Mouse (Mus musculus) right cerebral cortex, postnatal 10 days (tissue): ENCODE measurements around the gene Klhl29.

ENCODE experiments used
- DNase-seq, 2 experiments: peaks; one replicate each; pipeline ENCODE4 v3.0.0; 2021; ENCODE audit warnings: low spot score in 2 of 2

The Klhl29 gene

DNA sequence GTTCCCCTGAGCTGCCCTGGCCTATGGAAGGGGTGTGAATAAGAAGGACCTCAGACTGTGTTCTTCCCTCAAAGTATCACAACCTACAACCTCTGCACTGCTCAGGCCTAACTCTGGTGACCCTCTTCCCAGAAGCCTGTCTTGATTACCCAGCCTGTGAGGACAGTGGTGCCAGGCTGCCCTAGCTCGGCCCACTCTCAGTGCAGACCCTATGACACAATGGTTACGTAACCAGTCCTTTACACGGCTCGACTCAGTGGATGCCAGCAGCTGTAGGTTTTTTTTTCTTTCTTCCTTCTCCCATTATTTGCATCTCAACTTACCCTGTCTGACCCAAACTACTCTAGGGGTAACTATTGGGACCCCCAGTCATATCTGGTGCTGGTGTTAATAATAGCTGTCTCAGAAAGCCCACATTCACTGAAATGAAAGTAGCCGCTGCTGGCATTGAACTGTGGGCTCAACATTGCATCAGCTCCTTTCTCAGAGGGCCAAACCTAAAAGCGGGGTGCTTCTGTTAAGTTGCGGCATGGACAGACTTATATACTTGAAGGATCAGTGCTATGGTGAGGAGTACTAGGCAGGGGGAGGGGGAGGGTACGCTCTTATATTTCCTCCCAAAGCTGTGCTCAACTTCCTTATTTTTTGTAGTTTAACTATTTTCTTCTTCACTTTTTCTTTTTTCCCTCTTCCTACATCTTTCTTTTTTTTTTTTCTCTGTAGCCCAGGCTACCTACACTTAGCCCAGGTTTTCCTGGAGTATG is 152.9 kb downstream of the Klhl29 start:
- DNase-seq, result no peak

DNA sequence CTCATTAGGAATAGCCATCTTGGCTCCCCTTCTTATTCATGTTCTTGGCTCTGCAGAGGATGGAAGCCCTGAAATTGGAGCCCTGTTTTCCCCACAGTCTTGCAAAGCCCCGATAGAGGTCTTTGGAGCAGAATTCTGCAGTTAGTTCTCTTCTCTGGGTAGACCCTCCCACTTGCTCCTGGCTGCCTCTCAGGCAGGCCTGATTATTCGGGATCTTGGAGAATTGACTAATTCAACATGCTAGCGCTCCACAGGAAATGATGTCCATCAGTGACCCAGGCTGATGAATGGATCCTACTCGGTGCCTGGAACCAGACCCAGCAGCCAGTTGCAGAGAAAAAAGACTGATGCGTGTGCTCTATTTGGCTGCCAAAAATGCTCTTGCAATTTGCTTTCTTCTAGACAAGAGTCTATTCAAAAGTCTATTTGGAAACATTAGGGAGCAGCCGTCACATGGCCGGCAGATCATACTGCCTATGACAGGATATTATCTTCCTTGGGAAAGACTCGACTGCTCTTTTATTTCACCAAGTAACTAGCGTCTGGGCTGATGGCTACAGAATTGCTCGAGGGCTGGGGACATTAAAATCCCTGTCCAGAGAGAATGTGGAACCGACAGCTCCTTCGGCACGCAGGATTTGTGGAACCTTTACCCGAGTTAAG is 155.4 kb downstream of the Klhl29 start:
- peak in 1 of 2 experiments; percentile 59 for DNase-seq

DNA sequence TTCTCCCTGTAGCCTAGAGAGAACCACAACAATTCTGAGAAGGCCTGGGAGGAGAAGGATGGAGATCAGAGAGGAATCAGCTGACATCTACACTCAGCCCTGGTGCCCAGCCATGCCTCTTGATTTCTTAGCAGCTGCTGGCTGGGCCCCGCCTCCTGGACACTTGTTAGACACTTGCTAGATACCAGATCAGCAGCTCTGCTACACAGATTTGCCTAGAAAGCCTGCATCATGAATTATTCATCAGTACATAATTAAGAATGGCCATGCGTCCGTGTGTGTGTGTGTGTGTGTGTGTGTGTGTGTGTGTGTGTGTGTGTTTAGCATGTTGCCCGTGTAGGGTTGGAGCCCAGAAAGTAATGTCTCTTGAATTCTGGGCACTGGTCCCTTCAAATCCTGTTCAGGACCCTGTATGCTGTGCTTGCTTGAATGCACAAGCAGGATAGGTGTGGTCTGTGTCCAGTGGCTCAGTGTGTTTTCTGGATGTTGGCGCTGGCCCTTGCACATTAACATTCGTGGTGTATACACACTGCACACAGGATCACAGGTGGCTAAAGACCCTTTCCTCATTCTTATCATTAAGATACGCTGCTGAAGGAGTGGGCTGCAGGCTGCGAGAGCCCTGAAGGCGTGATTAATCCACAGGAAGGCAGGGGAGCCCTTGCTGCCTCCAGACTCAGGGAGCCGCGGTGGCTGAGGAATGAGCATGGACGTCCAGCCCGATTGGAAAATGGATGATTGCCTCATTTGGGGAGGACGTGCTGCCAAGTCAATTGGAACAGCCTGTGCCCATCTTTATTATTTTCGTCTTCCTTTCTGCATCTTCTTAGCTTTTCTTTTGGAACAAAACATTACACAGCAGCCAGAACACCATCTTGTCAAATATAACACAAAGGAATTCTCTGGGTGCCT is 159.4 kb downstream of the Klhl29 start:
- peak; percentile 55 to 71 for DNase-seq

DNA sequence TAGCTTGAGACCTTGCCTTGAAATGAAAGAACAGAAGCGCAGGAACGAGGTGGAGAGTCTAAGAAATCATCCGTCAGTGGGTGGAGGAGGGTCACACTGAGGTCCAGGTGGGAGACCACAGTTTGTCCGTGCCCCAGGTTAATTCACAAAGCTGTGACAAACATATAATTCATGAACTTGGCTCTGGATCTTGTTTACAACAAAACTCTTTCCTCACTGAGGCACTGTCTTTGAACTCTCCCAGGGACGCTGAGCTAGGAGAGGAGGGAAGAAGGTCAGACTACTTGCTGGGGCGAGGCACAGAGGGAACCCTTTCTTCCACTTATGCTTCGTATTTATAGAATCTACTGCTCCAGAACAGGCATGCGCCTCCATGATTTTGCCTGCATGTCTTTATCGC is 161.2 kb downstream of the Klhl29 start:
- no peak for DNase-seq

DNA sequence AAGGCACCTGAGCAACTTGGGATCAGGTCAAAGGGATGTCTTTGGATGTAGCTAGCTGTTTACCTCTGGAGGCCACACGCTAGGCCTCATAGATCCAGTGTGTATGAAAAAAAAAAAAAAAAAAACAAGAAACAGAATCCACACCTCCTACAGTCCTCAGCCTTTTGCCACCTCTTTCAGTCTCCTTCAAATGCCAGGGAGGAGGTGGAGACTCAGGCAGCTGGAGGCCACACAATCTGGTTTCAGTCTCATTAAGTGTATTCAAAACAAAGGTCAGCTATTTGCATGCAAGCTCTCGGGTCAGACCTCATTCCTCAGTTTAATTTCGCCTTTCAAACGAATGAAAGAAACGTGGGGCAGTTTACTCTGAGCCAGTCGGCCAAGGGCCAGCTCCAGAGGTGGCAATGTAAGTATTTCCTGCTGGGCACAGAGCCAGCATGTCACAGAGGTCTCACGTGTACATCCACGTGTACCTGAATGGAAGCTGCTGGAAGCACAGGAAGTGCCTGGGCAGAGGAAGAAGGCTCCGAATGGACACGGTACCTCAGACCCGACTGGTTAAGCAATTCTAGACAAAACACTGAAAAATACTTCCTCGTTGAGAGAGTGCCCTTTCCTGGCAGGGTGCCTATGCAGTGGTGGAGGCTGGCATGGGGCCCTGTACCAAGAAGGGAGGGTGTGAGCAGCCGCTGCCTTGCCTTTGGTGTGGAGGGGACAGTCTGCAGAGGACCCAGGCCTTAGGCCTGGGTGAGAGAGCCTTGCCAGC is 162.0 kb downstream of the Klhl29 start:
- peak; percentile 81 to 82 for DNase-seq

DNA sequence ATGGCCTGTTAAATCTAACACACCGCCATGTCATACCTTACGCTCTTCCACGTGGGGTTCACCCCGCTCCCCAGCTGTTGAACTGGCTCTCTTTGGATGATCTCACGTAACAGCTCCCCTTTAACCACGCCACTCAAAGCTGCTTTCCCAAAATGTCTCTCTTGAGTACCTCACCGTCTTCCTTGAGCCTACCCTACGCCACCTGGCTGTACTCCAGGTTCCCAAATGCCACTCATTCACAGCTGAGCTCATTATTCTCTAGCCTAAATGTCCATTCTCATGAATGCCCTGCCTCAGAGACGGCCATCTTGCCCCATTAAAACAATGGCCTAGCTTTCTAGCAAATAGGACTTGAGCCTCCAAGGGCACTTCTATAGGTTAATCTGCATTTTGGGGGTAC is 163.6 kb downstream of the Klhl29 start:
- DNase-seq, result no peak

DNA sequence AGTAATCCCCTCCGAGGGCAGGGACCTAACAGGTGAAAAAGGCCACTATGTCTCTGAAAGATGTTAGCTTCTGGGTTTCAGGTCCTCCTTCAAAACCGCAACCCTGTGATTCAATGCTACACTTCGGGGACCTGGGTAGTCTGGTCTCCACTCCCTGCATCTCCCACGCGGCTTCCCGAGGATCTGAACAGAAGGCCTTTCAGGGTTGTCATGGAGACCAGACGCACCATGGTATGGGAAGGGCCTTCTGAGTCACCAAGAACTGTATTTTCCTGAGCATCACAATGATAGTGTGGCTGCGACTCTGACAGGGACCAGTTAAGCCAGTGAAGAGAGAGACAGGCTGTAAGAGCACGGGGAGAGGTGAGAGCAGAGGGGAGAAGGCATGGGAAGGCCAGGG is 164.7 kb downstream of the Klhl29 start:
- peak; percentile 79 to 87 for DNase-seq

DNA sequence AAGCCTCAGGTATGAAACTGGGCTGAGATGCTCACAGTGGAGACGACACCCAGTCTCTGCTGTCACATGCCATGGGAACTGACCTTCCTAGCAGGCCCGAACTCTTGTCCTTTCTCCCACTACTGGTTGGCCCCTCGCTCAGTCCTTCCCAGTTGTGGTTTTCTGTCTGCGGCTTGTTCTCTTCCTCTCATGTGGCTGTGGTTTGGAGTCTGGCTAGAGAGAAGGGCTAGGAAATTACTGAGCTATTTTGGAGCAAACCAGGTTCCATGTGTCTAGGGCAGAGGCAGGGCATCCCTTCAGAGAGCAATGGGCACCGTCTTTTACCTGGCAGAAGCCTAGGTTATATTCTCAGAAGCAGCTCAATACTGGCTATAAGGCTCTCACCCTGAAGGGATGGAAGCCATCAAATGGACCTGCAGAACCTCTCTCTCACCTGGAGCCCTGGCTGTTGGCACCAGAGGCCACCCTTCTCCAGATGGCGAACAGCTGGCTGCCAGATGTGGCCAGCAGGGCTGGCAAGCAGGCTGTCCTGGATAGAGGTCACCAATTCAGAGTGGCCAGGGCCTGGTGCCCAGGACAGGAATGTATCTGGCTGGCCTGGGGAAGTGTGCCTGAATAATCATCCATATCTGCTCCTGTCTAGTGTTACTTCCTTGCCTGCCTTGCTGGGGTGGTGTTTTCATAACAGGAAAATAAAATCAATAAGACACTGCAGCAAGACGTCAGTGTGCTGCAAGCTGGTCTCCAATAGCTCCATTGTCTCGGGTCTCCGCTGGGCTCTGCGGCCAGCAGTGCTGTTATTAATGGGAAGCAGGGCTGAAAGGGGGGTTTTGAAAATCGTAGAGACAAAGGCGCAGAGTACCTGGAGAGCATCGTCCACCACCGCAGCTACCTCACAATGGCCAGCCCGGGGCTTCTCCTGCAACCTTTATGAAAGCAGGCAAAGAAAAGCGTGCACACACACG is 167.3 kb downstream of the Klhl29 start:
- DNase-seq, result no peak

DNA sequence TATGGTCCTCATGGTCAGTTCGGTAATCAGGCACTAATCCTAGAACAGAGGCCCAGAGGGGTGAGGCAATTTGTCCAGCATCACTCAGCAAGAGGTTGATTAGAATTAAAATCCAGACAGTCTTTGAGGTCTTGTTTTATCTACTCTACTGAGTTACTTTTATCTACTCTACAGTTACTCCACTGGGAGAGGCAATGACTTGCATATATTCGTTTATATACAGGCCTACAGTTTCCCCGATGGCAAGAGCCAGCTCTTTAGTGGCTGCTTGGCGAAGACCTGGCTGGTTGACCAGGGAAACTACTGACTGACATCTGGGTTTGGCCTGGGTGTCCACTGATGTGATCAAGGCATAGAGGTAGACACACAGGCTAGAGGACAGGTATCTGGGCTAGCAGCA is 168.3 kb downstream of the Klhl29 start:
- DNase-seq, result no peak

DNA sequence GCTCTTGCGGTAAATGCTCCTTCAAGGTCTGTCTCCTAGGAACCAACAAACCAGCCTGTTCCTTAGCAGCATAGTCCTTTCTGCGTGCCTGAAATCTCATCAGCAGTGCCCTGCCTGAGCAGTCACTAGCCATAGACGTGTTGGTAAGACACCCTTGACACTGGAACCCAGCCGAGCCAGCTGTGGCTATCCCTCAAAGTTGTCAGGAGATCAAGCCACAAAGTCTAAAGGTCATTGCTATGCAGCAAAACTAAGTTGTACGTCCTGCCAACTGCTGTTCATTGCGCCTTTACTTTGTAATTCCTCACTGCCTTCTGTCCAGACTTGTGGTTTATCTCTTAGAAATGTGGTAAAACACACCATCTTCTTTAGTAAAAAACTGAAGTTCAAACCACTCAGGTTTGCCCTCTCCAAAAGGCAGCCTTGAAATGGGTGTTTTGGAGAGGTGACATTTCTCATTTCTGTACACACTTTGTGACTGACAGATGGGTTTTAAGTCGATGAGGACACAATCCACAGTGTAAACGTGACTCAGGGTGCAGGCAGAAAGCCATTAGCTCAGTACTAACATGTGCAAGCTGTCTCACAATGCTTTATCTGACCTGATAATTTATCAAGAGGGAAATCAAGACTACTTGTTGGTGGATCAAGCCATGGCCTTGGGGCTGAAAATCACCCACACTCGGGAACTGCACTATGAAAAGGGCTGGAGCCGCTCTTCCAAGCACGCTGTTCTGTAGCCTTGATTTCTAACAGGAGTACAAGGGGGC is 171.2 kb downstream of the Klhl29 start:
- no peak for DNase-seq

DNA sequence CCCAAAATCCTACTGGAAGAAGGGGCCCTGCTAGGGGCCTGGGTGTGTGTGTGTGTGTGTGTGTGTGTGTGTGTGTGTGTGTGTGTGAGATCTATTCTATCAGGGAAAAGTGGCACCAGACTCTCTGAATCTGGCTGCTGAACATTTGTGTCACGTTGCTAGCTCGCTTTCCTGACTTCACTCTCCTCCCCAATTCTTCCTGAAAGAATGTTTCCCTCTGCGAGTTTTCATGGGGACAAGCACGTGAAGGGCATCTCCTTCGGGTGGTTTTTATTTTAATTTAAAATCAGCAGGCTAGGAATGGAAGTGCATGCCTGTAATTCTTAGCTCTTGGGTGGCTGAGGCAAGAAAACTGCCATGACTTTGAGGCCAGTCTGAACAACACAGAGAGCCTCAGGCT is 172.1 kb downstream of the Klhl29 start:
- no peak for DNase-seq

DNA sequence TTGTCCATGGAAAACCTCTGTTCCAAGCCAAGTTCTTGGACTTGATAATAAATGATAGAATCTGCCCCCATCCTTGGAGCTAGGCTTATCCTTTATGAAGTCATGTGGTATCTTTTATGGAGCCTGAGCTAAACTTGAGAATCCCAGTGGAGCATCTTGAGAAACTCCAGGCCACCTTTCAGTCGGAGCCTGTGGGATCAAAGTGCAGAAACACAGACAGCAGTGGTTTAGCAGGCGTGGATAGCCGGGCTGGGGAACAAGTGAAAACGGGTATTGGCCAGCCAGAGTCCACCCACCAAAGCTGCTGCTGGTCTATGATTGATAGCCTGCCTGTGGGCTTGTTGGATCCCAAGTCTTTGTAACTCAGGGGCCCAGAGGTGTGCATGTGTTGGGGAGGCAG is 177.2 kb downstream of the Klhl29 start:
- DNase-seq, result no peak

DNA sequence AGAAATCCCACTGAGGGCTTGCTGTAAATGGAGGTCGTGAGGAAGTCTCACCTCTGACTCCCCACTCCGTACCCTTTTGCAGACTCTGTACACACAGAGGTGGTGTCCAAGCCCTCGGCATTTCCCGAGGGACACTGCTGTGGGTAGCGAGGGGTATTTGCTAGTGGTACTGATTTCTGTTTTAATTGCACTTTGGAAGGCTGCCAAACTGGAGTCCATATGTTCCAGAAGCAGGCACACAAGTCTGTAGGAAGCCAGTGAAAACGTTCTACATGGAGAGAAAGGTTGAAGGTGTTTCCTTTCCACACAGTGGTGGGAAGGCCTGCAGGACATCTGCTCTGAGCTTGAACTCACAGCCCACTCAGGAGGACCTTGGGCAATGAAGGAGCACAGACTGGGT is 181.3 kb downstream of the Klhl29 start:
- no peak for DNase-seq

DNA sequence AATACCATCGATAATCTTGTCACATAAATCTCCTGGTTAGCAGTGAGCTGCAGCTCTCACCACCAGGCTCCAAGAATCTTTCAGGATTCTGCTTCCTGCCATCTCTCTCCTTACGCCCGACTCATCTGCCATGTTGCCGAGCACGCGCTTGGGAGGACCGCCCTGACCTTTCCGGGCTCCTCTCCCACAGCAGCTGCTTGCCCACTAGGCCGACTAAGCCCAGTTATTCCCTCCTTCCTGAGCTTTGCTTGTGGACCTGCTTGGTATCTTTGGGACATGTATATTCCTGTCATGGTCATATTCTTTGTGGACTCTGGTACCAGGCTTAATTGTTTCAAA is 183.1 kb downstream of the Klhl29 start:
- no peak for DNase-seq

DNA sequence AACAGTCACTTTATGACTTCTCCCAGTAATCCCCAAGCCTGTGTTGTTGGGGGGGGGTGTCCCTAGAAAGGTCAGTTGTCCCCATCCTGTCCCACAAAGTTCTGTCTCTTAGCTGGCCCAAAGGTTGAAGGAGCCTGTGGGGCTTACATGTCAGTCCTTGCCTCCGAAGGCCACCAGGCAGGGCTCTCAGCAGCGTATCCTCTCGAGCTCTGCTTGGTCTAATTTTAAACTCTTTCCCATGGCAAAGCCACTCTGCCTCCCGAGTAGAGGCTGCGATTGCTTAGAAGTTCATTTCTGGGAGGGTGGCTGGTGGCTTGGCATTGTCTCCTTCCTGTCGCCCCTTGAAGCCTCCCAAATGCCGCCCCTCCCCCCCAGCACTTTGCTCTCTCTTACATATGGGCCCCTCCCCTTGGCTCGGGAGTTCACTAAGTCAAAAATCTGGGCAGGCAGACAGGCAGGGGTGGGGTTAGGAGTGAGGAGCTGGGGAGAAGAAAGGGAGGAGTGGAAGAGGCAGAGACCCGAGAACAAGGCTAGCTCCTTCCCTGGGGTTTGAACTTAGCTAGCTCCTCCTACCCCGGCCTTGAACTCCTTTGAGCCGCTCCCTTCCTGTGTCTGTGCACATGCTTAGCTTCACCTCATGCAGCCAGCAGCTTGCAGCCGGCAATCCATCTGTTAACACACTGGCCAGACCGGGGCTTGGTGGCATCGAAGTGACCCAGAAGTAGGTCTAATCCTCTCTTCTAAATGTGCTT is 183.7 kb downstream of the Klhl29 start:
- DNase-seq, result peak in 1 of 2 experiments; percentile 58

DNA sequence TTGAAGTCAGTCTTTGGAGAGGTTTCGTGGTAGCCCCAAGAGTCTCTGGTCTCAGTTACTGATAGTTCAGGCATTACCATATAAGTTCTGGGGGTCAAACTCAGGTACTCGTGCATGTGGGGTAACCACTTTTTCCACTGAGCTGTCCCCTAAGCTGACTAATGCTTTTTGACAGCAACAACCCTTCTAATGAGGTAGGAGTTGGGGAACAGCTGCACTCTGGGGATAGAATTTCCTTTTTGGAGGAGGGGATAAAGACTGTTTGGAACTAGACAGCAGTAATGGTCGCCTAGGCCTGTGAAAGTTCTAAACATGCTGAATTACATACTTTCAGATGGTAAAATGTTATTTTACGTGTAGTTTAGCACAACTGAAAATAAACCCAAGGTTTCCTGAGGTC is 184.3 kb downstream of the Klhl29 start:
- DNase-seq, result no peak

DNA sequence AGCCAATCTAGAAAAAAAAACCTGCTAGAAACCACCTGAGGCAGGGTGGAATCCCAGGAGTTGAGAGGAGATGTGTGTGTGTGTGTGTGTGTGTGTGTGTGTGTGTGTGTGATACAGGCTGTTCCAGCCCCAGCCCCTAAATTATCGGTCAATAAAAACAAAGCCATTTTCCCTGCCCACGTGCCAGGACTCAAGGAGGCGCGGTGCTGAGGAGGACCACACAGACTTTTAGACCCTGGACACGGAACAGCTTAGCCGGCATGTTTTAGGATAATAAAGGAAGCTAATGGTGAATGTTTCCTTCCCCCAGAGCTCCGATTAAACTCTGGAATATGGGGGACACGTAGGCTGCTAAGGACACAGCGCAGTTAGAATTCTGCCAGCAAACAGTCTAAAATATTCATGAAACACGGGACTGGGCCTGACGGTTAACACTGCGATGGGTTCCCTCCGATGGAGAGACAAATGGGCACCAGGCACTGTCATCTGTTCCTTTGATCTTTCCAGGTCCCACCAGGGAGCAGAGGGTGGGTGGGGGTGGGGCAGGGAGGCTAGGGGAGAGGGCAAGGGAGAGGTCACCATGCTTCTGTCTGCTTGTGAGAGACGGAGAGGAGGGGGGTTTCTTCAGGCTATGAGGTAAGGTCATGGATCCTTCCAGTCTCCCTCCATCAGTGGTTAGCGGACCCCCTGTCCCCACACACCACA is 185.9 kb downstream of the Klhl29 start:
- DNase-seq, result no peak

DNA sequence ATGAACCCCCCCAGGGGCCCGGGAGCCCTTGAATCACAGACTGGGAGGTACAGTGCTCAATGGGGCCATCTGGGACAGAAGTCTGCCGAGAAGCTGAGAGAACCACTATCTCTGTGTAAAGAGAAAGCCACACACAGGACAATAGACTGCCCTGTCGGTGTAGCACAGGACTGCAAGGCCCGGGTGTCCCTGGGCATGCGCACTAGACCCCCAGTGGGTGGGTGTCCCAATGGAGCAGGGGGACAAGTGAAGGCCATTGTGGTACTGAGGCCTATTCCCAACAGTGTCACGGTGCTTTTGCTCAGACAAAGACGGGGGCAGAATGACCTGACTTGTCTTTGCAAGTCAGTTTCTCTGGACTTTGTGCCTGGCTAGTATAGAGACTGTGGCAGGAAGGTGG is 186.6 kb downstream of the Klhl29 start:
- no peak for DNase-seq
